Mouse (Mus musculus): ENCODE data around the gene Casq2. TPM values are rescaled to one million over a fixed set of nuclear protein-coding genes. Genes with fewer than 3 reads are reported as not detected.
A peak's percentile ranks its signal among the peaks of the same experiment; 100 is the strongest.

Casq2 gene
- total and polyA plus RNA-seq, 2 experiments from 2014 or later, result 1.1 to 5.3 TPM

- DNase-seq, result no peak
- WGBS, result 21% methylated on average over 4 of the region's 4 CpGs
- TF ChIP-seq CTCF (IDR thresholded peaks at IDR 0.05; ENCODE audit: low read depth), result no peak
- peak; percentile 48 for ATAC-seq
- H3K4me3 ChIP-seq (ENCODE audit: low read depth, low read length), result no peak overlapping the region
- no peaks in the 10 kb centered on the region for H3K4me1 ChIP-seq (ENCODE audit: insufficient read depth)
- H3K4me2 ChIP-seq (ENCODE audit: low read depth), result no peak overlapping the region
- no peak overlapping the region for H3K9ac ChIP-seq
- H3K27ac ChIP-seq (ENCODE audit: low read depth, low read length), result no peak overlapping the region
- H3K36me3 ChIP-seq (ENCODE audit: insufficient read depth), result no peaks in the 10 kb centered on the region
- H3K27me3 ChIP-seq (ENCODE audit: insufficient read depth, low read length), result no peaks in the 10 kb centered on the region
- no peaks in the 10 kb centered on the region for H3K9me3 ChIP-seq (ENCODE audit: low read length)
Observed at GRCm38 (mm10) chr3:102179869-102180268, 93.7 kb downstream of the Casq2 start.

- H3K27ac ChIP-seq (ENCODE audit: low read depth, low read length), result no peak overlapping the region
- no peak overlapping the region for H3K9ac ChIP-seq
- H3K4me2 ChIP-seq (ENCODE audit: low read depth), result no peak overlapping the region
- WGBS, result 50% methylated on average over 7 of the region's 7 CpGs
- H3K4me3 ChIP-seq (ENCODE audit: low read depth, low read length), result no peak overlapping the region
- TF ChIP-seq CTCF (IDR thresholded peaks at IDR 0.05; ENCODE audit: low read depth), result no peak
- H3K9me3 ChIP-seq (ENCODE audit: low read length), result no peaks in the 10 kb centered on the region
- no peaks in the 10 kb centered on the region for H3K36me3 ChIP-seq (ENCODE audit: insufficient read depth)
- ATAC-seq (no peak), DNase-seq (no peak)
- no peaks in the 10 kb centered on the region for H3K4me1 ChIP-seq (ENCODE audit: insufficient read depth)
- H3K27me3 ChIP-seq (ENCODE audit: insufficient read depth, low read length), result no peaks in the 10 kb centered on the region
Observed at GRCm38 (mm10) chr3:102180746-102181145, 94.5 kb downstream of the Casq2 start.

GRCm38 (mm10) chr3:102181191-102181590, 95.0 kb downstream of the Casq2 start:
- Histone ChIP-seq H3K4me2 (ENCODE audit: low read depth) (no peak overlapping the region), H3K36me3 (ENCODE audit: insufficient read depth) (no peaks in the 10 kb centered on the region), H3K27ac (ENCODE audit: low read depth, low read length) (no peak overlapping the region), H3K27me3 (ENCODE audit: insufficient read depth, low read length) (no peaks in the 10 kb centered on the region), H3K4me1 (ENCODE audit: insufficient read depth) (no peaks in the 10 kb centered on the region), H3K9ac (no peak overlapping the region), H3K4me3 (ENCODE audit: low read depth, low read length) (no peak overlapping the region), H3K9me3 (ENCODE audit: low read length) (no peaks in the 10 kb centered on the region)
- no peak for TF ChIP-seq CTCF (IDR thresholded peaks at IDR 0.05; ENCODE audit: low read depth)
- WGBS, result 89% methylated on average over 4 of the region's 4 CpGs
- no peak for DNase-seq
- no peak for ATAC-seq

- Histone ChIP-seq H3K9me3 (ENCODE audit: low read length) (no peaks in the 10 kb centered on the region), H3K9ac (no peak overlapping the region), H3K27me3 (ENCODE audit: insufficient read depth, low read length) (no peaks in the 10 kb centered on the region), H3K36me3 (ENCODE audit: insufficient read depth) (no peaks in the 10 kb centered on the region), H3K4me2 (ENCODE audit: low read depth) (no peak overlapping the region), H3K4me3 (ENCODE audit: low read depth, low read length) (no peak overlapping the region), H3K4me1 (ENCODE audit: insufficient read depth) (no peaks in the 10 kb centered on the region), H3K27ac (ENCODE audit: low read depth, low read length) (no peak overlapping the region)
- TF ChIP-seq CTCF (IDR thresholded peaks at IDR 0.05; ENCODE audit: low read depth), result no peak
- WGBS, result 86% methylated on average over 2 of the region's 2 CpGs
- DNase-seq (no peak), ATAC-seq (no peak)
Observed at GRCm38 (mm10) chr3:102182601-102183000, 96.4 kb downstream of the Casq2 start.

GRCm38 (mm10) chr3:102184721-102185120, 98.5 kb downstream of the Casq2 start:
- WGBS, result 80% methylated on average over 5 of the region's 5 CpGs
- no peak for TF ChIP-seq CTCF (IDR thresholded peaks at IDR 0.05; ENCODE audit: low read depth)

GRCm38 (mm10) chr3:102187401-102187800, 101.2 kb downstream of the Casq2 start:
- 86% methylated on average over 4 of the region's 4 CpGs for WGBS
- Histone ChIP-seq H3K4me1 (ENCODE audit: insufficient read depth) (no peaks in the 10 kb centered on the region), H3K9ac (no peak overlapping the region), H3K4me3 (ENCODE audit: low read depth, low read length) (no peak overlapping the region), H3K36me3 (ENCODE audit: insufficient read depth) (no peaks in the 10 kb centered on the region), H3K27ac (ENCODE audit: low read depth, low read length) (no peak overlapping the region), H3K9me3 (ENCODE audit: low read length) (no peaks in the 10 kb centered on the region), H3K4me2 (ENCODE audit: low read depth) (no peak overlapping the region), H3K27me3 (ENCODE audit: insufficient read depth, low read length) (no peaks in the 10 kb centered on the region; the same call in 1 of the 2 replicates)
- DNase-seq, result no peak
- no peak for TF ChIP-seq CTCF (IDR thresholded peaks at IDR 0.05; ENCODE audit: low read depth)
- no peak for ATAC-seq

More at GRCm38 (mm10) chr3:102184721-102185120, 98.5 kb downstream of the Casq2 start:
- Histone ChIP-seq H3K4me2 (ENCODE audit: low read depth) (no peak overlapping the region), H3K27ac (ENCODE audit: low read depth, low read length) (no peak overlapping the region), H3K36me3 (ENCODE audit: insufficient read depth) (no peaks in the 10 kb centered on the region), H3K9ac (no peak overlapping the region), H3K27me3 (ENCODE audit: insufficient read depth, low read length) (no peaks in the 10 kb centered on the region), H3K4me3 (ENCODE audit: low read depth, low read length) (no peak overlapping the region), H3K9me3 (ENCODE audit: low read length) (no peaks in the 10 kb centered on the region), H3K4me1 (ENCODE audit: insufficient read depth) (no peaks in the 10 kb centered on the region)
- DNase-seq (no peak), ATAC-seq (no peak)

- Histone ChIP-seq H3K4me3 (ENCODE audit: low read depth, low read length) (no peak overlapping the region), H3K27ac (ENCODE audit: low read depth, low read length) (no peak overlapping the region), H3K9me3 (ENCODE audit: low read length) (no peaks in the 10 kb centered on the region), H3K4me2 (ENCODE audit: low read depth) (no peak overlapping the region), H3K9ac (no peak overlapping the region), H3K27me3 (ENCODE audit: insufficient read depth, low read length) (peaks cover 7% of the 10 kb centered on the region), H3K4me1 (ENCODE audit: insufficient read depth) (no peaks in the 10 kb centered on the region; the same call in 1 of the 2 replicates), H3K36me3 (ENCODE audit: insufficient read depth) (no peaks in the 10 kb centered on the region)
- ATAC-seq (no peak), DNase-seq (no peak)
- TF ChIP-seq CTCF (IDR thresholded peaks at IDR 0.05; ENCODE audit: low read depth), result no peak
- WGBS, result 19% methylated on average over 6 of the region's 6 CpGs
Observed at GRCm38 (mm10) chr3:102188972-102189371, 102.8 kb downstream of the Casq2 start.

Measured in forebrain, postnatal 0 days (tissue).